In genomic region chr15:12738301-12739093, GRCm38 (mm10) we compare ENCODE assay signal across 9 mouse cellular contexts. TPM values are rescaled to one million over a fixed set of nuclear protein-coding genes. Genes with fewer than 3 reads are reported as not detected.
DNase-seq lines count a peak whose midpoint lies in the region; ATAC-seq lines count a peak whose summit lies in the region.
"Had no signal": no experiment of that assay in that cellular context is flagged by ENCODE, and none has a peak within 500 bp of the region (broad histone marks: within the 10 kb centered on the region; RNA-seq: fewer than 3 reads in every experiment).

No protein-coding gene starts in this region.

- H3K27ac ChIP-seq in lung, embryonic 16.5 days (ENCODE audit: low read length): no peak overlapping the region
- H3K27ac ChIP-seq in forebrain, embryonic 16.5 days (ENCODE audit: low read length): no peak overlapping the region
- H3K27ac ChIP-seq in intestine, embryonic 15.5 days: no peak overlapping the region
- H3K27ac ChIP-seq in neural tube, embryonic 11.5 days (ENCODE audit: low read depth, low read length): no peak overlapping the region
- H3K27ac ChIP-seq: liver, embryonic 14.5 days had no signal

- WGBS in lung, embryonic 16.5 days: 36% methylated on average over 10 of the region's 10 CpGs
- WGBS in forebrain, embryonic 16.5 days: 37% methylated on average over 10 of the region's 10 CpGs
- 41% methylated on average over 10 of the region's 10 CpGs for WGBS in intestine, embryonic 15.5 days
- 38% methylated on average over 10 of the region's 10 CpGs for WGBS in neural tube, embryonic 11.5 days

- DNase-seq in lung, postnatal 10 days: no peak
- DNase-seq in neural tube, embryonic 11.5 days (ENCODE audit: low spot score): no peak
- no peak for DNase-seq in natural killer cell, adult 2 months (ENCODE audit: low spot score in 2 of 2)
- no peak for DNase-seq in gastrocnemius, adult 8-10 months (ENCODE audit: low spot score in 2 of 2)
- DNase-seq in kidney, adult 8-10 months: no peak

- H3K36me3 ChIP-seq in lung, embryonic 16.5 days (ENCODE audit: control insufficient read depth, insufficient read depth, low read length): no peaks in the 10 kb centered on the region
- H3K36me3 ChIP-seq in forebrain, embryonic 16.5 days (ENCODE audit: control insufficient read depth, insufficient read depth): no peaks in the 10 kb centered on the region
- H3K36me3 ChIP-seq in intestine, embryonic 15.5 days: no peaks in the 10 kb centered on the region
- H3K36me3 ChIP-seq in neural tube, embryonic 11.5 days (ENCODE audit: control insufficient read depth, insufficient read depth, low read length): no peaks in the 10 kb centered on the region

- peak overlapping the region; percentile 94 for H3K4me2 ChIP-seq in lung, embryonic 16.5 days (ENCODE audit: low read depth, low read length)
- H3K4me2 ChIP-seq in forebrain, embryonic 16.5 days (ENCODE audit: low read length): peak overlapping the region; percentile 84
- peak overlapping the region; percentile 91 for H3K4me2 ChIP-seq in intestine, embryonic 15.5 days (replicated peaks)
- H3K4me2 ChIP-seq in neural tube, embryonic 11.5 days (ENCODE audit: low read depth): peak overlapping the region; percentile 83

- peaks cover 12% of the 10 kb centered on the region for H3K4me1 ChIP-seq in lung, embryonic 16.5 days (replicated peaks; ENCODE audit: control insufficient read depth, insufficient read depth, low read length)
- H3K4me1 ChIP-seq in forebrain, embryonic 16.5 days (replicated peaks; ENCODE audit: control insufficient read depth, insufficient read depth, low read length): peaks cover 9% of the 10 kb centered on the region
- peaks cover 10% of the 10 kb centered on the region for H3K4me1 ChIP-seq in intestine, embryonic 15.5 days (replicated peaks)
- peaks cover 6% of the 10 kb centered on the region; the same call in 1 of the 2 replicates for H3K4me1 ChIP-seq in neural tube, embryonic 11.5 days (ENCODE audit: control insufficient read depth, insufficient read depth, low read length)

- peaks cover 19% of the 10 kb centered on the region for H3K27me3 ChIP-seq in lung, embryonic 16.5 days (ENCODE audit: control insufficient read depth, insufficient read depth, low read depth, low read length)
- H3K27me3 ChIP-seq in forebrain, embryonic 16.5 days (replicated peaks; ENCODE audit: control insufficient read depth, insufficient read depth, low read length): peaks cover 5% of the 10 kb centered on the region; the same call in 1 of the 2 replicates
- H3K27me3 ChIP-seq in intestine, embryonic 15.5 days (replicated peaks): peaks cover 27% of the 10 kb centered on the region
- H3K27me3 ChIP-seq in neural tube, embryonic 11.5 days (ENCODE audit: control insufficient read depth, insufficient read depth, low read length): peaks cover 7% of the 10 kb centered on the region; the same call in 1 of the 2 replicates

- H3K4me3 ChIP-seq in lung, embryonic 16.5 days (ENCODE audit: low read length): peak overlapping the region; percentile 62
- H3K4me3 ChIP-seq in forebrain, embryonic 16.5 days (replicated peaks; ENCODE audit: low read length): peak overlapping the region; percentile 62
- H3K4me3 ChIP-seq in intestine, embryonic 15.5 days (replicated peaks): peak overlapping the region; percentile 63
- peak overlapping the region; percentile 58 for H3K4me3 ChIP-seq in neural tube, embryonic 11.5 days (ENCODE audit: low read depth, low read length)

- no peak for ATAC-seq in lung, embryonic 16.5 days (ENCODE audit: low read depth)
- ATAC-seq in forebrain, embryonic 16.5 days: no peak
- no peak for ATAC-seq in intestine, embryonic 15.5 days
- ATAC-seq in neural tube, embryonic 11.5 days (ENCODE audit: insufficient read depth, low FRiP score, low TSS enrichment): no peak

- no peak overlapping the region for H3K9ac ChIP-seq in lung, embryonic 16.5 days (ENCODE audit: low read length)
- peak overlapping the region; percentile 71; the same call in 1 of the 2 replicates for H3K9ac ChIP-seq in forebrain, embryonic 16.5 days (replicated peaks; ENCODE audit: low read depth, low read length)
- no peak overlapping the region for H3K9ac ChIP-seq in intestine, embryonic 15.5 days
- peak overlapping the region; percentile 63 for H3K9ac ChIP-seq in neural tube, embryonic 11.5 days (ENCODE audit: low read length)
- H3K9ac ChIP-seq: liver, embryonic 14.5 days had no signal

- no peaks in the 10 kb centered on the region for H3K9me3 ChIP-seq in lung, embryonic 16.5 days (ENCODE audit: control insufficient read depth, low read length)
- H3K9me3 ChIP-seq in forebrain, embryonic 16.5 days (ENCODE audit: control insufficient read depth, low read length): no peaks in the 10 kb centered on the region
- no peaks in the 10 kb centered on the region for H3K9me3 ChIP-seq in intestine, embryonic 15.5 days
- H3K9me3 ChIP-seq in neural tube, embryonic 11.5 days (ENCODE audit: control insufficient read depth, low read length): no peaks in the 10 kb centered on the region

RNA-seq across cellular contexts. Expression of gene Pdzd2, which starts 1.2 kb away (rescaled TPM):
- polyA plus RNA-seq in lung, embryonic 16.5 days (2015; fragmentation: Nextera tagmentation; extraction: Ambion mirVana): 33.2 and 43.2 TPM in 2 replicates
- polyA plus RNA-seq in forebrain, embryonic 16.5 days (2015; fragmentation: Nextera tagmentation; extraction: Ambion mirVana): 8.1 and 9.0 TPM in 2 replicates
- 13.7 and 14.3 TPM in 2 replicates for polyA plus RNA-seq in intestine, embryonic 15.5 days (2015; fragmentation: Nextera tagmentation; extraction: Ambion mirVana)
- 4.8 and 5.9 TPM in 2 replicates for polyA plus RNA-seq in neural tube, embryonic 11.5 days (2014; fragmentation: Nextera tagmentation; extraction: Ambion mirVana)
- 10 to 100 TPM; 12.9 to 17.2 (median 16.0) TPM for total RNA-seq in gastrocnemius, adult 8-10 months (2022)

Comparison
In these comparisons a context has a peak if more than half of its experiments do, and no peak if none do; other contexts are left out.
1. H3K9ac ChIP-seq: peak in forebrain, embryonic 16.5 days (single experiment) and neural tube, embryonic 11.5 days (single experiment); none in lung, embryonic 16.5 days (single experiment) and intestine, embryonic 15.5 days (single experiment).
2. Peak in every context shown above with its lines, with median percentiles within 50 percentile points of each other: H3K4me2 ChIP-seq and H3K4me3 ChIP-seq.